Mouse (Mus musculus): ENCODE results near the gene Myh4. TPM values are rescaled to one million over a fixed set of nuclear protein-coding genes. Genes with fewer than 3 reads are reported as not detected.

Myh4 gene
- total RNA-seq (2021) = not detected
- long read RNA-seq, experiment 1 = 0 reads
- long read RNA-seq, experiment 2 = 0 reads

DNA sequence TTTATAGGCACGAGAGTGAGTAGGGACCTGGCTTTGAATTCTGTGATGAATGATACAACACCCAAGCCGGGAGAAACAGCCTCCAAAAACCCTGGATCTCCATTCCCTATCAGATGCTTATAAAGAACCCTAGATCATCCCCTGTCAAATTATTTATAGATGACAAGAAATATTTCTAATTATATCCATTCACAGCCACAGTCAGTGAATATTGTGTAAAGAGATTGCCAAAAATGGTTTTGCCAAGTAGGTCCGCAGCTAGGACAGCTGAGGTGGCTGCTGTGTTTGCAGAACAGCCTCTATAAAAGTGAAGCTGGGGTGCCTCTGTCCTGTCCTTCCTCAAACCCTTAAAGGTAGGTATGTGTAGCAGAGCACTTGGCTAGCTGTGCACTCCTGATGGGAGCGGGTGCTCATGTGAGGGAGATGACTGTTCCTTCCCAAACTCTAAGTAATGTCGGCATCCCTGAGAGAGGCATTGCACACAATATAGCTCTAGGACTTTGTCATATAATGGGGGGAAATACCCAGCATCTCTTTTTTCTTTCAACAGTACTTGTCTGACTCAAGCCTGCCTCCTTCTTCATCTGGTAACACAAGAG, at the start of gene Myh4:
Gene Myh4 (plus strand): TSS at position 549 of the 599 bp plus-strand sequence.
- DNase-seq = no peak

DNA sequence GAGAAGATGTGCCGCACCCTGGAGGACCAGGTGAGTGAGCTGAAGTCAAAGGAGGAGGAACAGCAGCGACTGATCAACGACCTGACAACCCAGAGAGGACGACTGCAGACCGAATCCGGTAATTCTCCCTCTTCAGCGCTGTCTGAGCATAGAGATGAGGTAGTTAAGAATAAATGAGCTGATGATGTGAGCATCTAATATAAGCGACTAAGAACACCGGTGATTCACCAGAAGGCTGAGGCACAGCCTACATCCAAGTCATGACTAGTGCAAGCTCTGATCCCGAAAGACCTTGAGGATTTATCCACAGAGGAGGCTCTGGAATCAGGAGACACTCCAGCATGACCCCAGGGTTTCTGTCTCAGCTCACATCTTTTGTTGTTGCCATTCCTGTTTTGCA, 47.5 kb upstream of the Myh4 start:
- no peak for DNase-seq

DNA sequence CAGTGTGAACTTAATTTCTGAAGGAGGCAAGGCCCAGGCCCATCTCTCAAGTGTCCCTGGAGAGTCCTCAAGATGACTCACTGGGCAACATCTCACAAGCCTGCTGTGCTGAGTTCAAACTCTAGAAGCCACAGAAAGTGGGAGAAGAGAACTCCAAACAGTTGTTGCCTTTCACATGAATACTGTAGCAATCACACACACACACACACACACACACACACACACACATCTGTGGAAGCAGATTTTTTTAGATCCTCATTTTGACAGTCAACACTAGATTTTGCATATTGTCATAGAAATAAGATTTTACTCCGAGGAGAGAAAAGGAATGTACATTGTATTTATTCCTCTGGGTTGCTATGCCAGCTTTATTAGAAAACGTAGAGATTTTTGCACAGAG, 47.0 kb upstream of the Myh4 start:
- DNase-seq = no peak

- no peak for DNase-seq
These were observed 46.3 kb upstream of the Myh4 start for GRCm38 (mm10) chr11:67191496-67191895.

GRCm38 (mm10) chr11:67199321-67199720, 38.5 kb upstream of the Myh4 start:
- DNase-seq = no peak

DNA sequence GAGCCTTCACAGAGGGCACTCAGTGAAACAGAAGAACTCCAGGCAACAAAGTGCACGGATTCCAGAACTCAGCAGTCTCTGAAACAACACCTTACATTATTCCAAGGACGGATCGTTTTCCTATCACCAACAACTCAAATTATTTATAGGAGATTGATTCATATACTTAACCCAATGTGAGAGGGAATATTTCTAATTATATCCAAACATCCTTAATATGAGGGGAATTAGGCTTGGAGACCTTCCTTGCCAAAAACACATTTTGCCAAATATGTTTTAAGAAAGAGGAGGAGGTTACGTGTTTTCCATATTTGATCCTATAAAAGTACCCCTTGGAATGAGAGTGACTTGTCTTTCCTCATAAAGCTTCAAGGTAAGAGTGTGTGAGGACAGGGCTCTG, 38.1 kb upstream of the Myh4 start, which contains the start of gene Myh1:
Gene Myh1 (plus strand): TSS at position 301 of the 400 bp plus-strand sequence.
- DNase-seq = no peak

DNA sequence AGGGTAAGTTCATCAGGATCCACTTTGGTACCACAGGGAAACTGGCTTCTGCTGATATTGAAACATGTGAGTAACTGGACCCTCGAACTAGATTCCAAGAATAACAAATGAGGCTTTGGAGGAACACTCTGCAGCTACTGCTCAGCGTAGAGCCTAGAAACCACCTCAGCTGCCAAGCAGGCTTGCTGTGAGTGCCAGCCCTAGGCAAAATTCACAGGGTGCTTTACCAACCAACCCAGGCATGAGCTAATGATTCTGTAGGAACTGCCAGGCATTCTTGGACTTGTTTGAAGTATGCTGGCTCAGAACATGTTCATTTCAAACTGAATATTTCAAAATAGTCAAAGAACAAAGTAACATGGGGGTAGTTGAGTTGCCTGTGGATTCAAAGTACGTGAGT, 33.1 kb upstream of the Myh4 start:
- DNase-seq = no peak

DNA sequence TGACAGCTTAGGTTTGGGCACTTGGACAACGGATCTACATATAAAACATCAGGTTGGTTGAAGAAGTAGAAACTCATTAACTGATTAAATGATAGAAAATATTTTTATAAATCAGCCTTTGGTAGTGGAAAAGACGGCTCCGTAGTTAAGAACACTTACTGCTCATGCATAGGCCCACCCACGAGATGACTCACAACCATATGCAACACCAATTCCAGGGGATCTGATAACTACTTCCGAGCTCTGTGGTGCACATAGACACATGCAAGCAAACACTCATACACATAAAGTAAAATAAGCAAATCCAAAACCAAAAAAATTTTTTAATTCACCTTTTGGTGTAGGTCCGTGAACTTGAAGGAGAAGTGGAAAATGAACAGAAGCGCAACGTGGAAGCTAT, 16.0 kb upstream of the Myh4 start:
- DNase-seq = no peak

GRCm38 (mm10) chr11:67224466-67224865, 13.4 kb upstream of the Myh4 start:
- no peak for DNase-seq

- DNase-seq = no peak
These were observed 9.1 kb upstream of the Myh4 start for GRCm38 (mm10) chr11:67228731-67229130.

GRCm38 (mm10) chr11:67229166-67229565, 8.7 kb upstream of the Myh4 start:
- no peak for DNase-seq

DNA sequence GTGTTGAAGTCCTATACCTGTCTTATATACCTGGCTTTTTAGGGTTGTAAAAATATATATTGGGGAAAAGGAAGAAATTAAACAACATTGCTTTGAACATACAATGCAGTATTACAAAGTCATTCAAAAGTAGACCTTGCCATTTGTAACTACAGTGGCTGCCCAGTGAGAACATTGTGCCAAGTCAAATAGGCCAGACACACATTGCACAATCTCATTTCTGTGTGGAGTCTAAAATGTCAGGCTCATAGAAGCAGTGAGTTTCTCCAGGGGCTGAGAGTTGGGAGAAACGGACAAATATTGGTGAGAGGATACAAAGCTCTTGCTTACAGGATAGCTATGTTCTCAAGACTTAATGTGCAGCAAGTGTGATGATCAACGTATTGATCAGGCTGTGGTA, 7.9 kb upstream of the Myh4 start:
- peak; percentile 29 to 44 for DNase-seq

GRCm38 (mm10) chr11:67235639-67236358, 2.0 kb upstream of the Myh4 start:
- peak; percentile 15 to 59 for DNase-seq

- DNase-seq = no peak
These were observed 1.0 kb upstream of the Myh4 start for GRCm38 (mm10) chr11:67236799-67237198.

DNA sequence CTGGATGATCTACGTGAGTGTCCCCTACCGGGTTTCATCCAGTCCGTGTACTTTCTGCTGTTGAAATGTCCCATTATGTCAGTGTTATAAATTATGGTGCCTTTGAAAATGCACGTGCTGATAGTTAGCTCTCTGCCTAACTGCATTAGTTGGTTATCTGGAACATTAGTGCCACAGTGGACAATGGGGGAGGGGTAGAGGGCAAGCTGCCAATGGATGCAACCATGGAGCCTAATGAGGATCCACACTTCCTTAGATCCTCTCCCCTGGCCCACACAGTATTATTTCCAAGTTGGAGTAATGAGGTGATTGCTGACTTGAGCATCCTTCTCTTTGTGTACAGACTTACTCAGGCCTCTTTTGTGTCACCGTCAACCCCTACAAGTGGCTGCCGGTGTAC, 3.2 kb downstream of the Myh4 start:
- DNase-seq = no peak

DNA sequence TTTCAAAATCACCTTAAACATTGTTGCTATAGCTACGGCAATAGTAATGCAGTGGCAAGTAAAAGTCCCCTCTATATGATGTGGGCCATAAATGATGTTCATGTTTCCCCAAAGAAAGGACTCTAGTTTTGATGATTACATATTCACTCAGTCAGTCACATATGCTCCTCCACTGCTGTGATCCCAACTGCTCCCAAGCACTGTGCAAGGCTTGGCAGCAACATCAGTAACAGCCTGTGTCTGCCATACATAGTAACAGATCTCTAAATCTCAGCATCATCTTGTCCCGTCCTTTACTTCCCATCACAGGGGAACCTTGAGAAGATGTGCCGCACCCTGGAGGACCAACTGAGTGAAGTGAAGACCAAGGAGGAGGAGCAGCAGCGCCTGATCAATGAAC, 15.9 kb downstream of the Myh4 start:
- no peak for DNase-seq

GRCm38 (mm10) chr11:67257048-67257447, 19.2 kb downstream of the Myh4 start:
- DNase-seq = no peak

DNA sequence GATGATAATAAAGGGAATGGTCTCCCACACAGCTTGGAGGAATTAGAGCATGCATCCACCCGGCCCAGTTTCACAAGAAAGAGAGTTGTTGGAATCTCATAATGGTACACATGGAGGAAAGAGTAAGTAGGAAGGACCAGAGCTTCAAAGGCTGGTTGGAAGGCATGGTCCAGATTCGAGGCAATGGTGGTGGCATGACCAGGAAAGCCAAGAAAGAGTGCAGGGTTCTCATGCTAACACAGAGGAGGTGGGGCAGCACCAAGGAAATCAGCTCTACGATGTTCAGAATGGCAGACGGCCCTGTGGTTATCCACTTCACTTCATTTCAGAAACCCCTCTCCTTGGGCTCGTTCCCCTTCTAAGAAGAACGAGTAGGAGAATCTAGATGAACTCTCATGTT, 23.1 kb downstream of the Myh4 start:
- no peak for DNase-seq

- no peak for DNase-seq
These were observed 38.9 kb downstream of the Myh4 start, which contains the start of gene Myh8 for GRCm38 (mm10) chr11:67276601-67277174. TSS of gene Myh8 (plus strand) at chr11:67277124.

- DNase-seq = no peak
These were observed 55.6 kb downstream of the Myh4 start for GRCm38 (mm10) chr11:67293440-67293839.

Data from heart, adult 18-20 months (tissue).